Mouse (Mus musculus) C2C12 (cell line): ENCODE results near the gene Ctsl. TPM values are rescaled to one million over a fixed set of nuclear protein-coding genes. Genes with fewer than 3 reads are reported as not detected.

Source experiments
- H3K27me3 ChIP-seq: one replicate; pipeline ENCODE4 v1.6.1; 2011; ENCODE audit not compliant: control insufficient read depth, insufficient read depth, insufficient read length
- H3K36me3 ChIP-seq: one replicate; pipeline ENCODE4 v1.6.1; 2011; ENCODE audit not compliant: control insufficient read depth, insufficient read depth
- H3K4me3 ChIP-seq: one replicate; pipeline ENCODE4 v1.5.1; 2011; ENCODE audit warnings: mild to moderate bottlenecking, control low read depth; ENCODE audit not compliant: poor library complexity, insufficient read depth, severe bottlenecking
- H3K79me2 ChIP-seq: one replicate; pipeline ENCODE4 v1.6.1; 2011; ENCODE audit not compliant: control insufficient read depth, insufficient read depth
- H3K79me3 ChIP-seq: one replicate; pipeline ENCODE4 v1.6.1; 2011; ENCODE audit warnings: low read depth, control low read depth
- H3ac ChIP-seq: one replicate; pipeline ENCODE3; 2011; ENCODE audit warnings: low read depth; ENCODE audit not compliant: control insufficient read depth, insufficient read length
- CEBPB ChIP-seq: IDR thresholded peaks from one replicate; pipeline ENCODE4 v1.6.1; 2011; ENCODE audit warnings: low read depth, mild to moderate bottlenecking, control low read depth, moderate library complexity
- CTCF ChIP-seq: IDR thresholded peaks from one replicate; pipeline ENCODE4 v1.5.1; 2011; ENCODE audit not compliant: control insufficient read depth, insufficient read depth, insufficient read length
- FOSL1 ChIP-seq: IDR thresholded peaks from one replicate; pipeline ENCODE4 v1.8.0; 2011; ENCODE audit warnings: mild to moderate bottlenecking, low read length; ENCODE audit not compliant: poor library complexity, insufficient read depth, severe bottlenecking
- MAX ChIP-seq: IDR thresholded peaks from one replicate; pipeline ENCODE4 v1.6.1; 2011; ENCODE audit warnings: mild to moderate bottlenecking, control low read depth
- MYOD1 ChIP-seq: IDR thresholded peaks from one replicate; pipeline ENCODE4 v1.6.1; 2011; ENCODE audit warnings: low read depth; ENCODE audit not compliant: control insufficient read depth, insufficient read length
- MYOG ChIP-seq: IDR thresholded peaks from one replicate; pipeline ENCODE4 v1.6.1; 2011; ENCODE audit not compliant: control insufficient read depth, insufficient read length; ENCODE audit errors: extremely low read depth
- USF1 ChIP-seq: IDR thresholded peaks from one replicate; pipeline ENCODE4 v1.6.1; 2011; ENCODE audit warnings: low read depth, mild to moderate bottlenecking, control low read depth, moderate library complexity
- polyA plus RNA-seq: library from polyadenylated mRNA; unstranded; fragments of >200 nt; fragmentation: generic; extraction: Trizol; gene quantifications from one replicate; pipeline ENCODE4 v1.2.1, GENCODE M21; 2012; ENCODE audit warnings: missing spikeins

Gene Ctsl
- polyA plus RNA-seq, 1 experiment = 462 TPM

GRCm38 (mm10) chr13:64384937-64385336, 14.2 kb upstream of the Ctsl start:
- H3K79me3 ChIP-seq = no peaks in the 10 kb centered on the region
- H3K4me3 ChIP-seq = no peak overlapping the region

GRCm38 (mm10) chr13:64380251-64380650, 9.6 kb upstream of the Ctsl start:
- Histone ChIP-seq H3K36me3 (no peaks in the 10 kb centered on the region), H3K79me3 (no peaks in the 10 kb centered on the region), H3K27me3 (no peaks in the 10 kb centered on the region), H3K79me2 (no peaks in the 10 kb centered on the region), H3K4me3 (no peak overlapping the region), H3ac (no peak overlapping the region)
- TF ChIP-seq MYOG = no peak

More at GRCm38 (mm10) chr13:64384937-64385336, 14.2 kb upstream of the Ctsl start:
- TF ChIP-seq MYOG (no peak), MAX (no peak), USF1 (no peak), CTCF (no peak), CEBPB (no peak), FOSL1 (no peak), MYOD1 (no peak)
- Histone ChIP-seq H3K79me2 (no peaks in the 10 kb centered on the region), H3K36me3 (no peaks in the 10 kb centered on the region), H3ac (no peak overlapping the region), H3K27me3 (no peaks in the 10 kb centered on the region)

GRCm38 (mm10) chr13:64378601-64379000, 7.9 kb upstream of the Ctsl start:
- TF ChIP-seq MAX (no peak), CEBPB (no peak), FOSL1 (no peak), CTCF (no peak), MYOG (no peak), MYOD1 (no peak), USF1 (no peak)
- Histone ChIP-seq H3K79me2 (no peaks in the 10 kb centered on the region), H3K27me3 (no peaks in the 10 kb centered on the region)

GRCm38 (mm10) chr13:64376472-64376871, 5.8 kb upstream of the Ctsl start:
- H3K36me3 ChIP-seq = no peaks in the 10 kb centered on the region

More at GRCm38 (mm10) chr13:64378601-64379000, 7.9 kb upstream of the Ctsl start:
- H3K36me3 ChIP-seq = no peaks in the 10 kb centered on the region
- H3K79me3 ChIP-seq = no peaks in the 10 kb centered on the region
- H3K4me3 ChIP-seq = no peak overlapping the region
- no peak overlapping the region for H3ac ChIP-seq

GRCm38 (mm10) chr13:64375160-64375559, 4.5 kb upstream of the Ctsl start:
- no peaks in the 10 kb centered on the region for H3K36me3 ChIP-seq
- no peak overlapping the region for H3ac ChIP-seq
- peaks cover under 1% of the 10 kb centered on the region for H3K79me2 ChIP-seq
- H3K27me3 ChIP-seq = no peaks in the 10 kb centered on the region
- no peak overlapping the region for H3K4me3 ChIP-seq
- H3K79me3 ChIP-seq = no peaks in the 10 kb centered on the region
- TF ChIP-seq FOSL1 = no peak
- TF ChIP-seq MYOD1 = no peak
- no peak for TF ChIP-seq CEBPB
- no peak for TF ChIP-seq MYOG
- TF ChIP-seq MAX = no peak
- TF ChIP-seq CTCF = no peak
- no peak for TF ChIP-seq USF1

More at GRCm38 (mm10) chr13:64376472-64376871, 5.8 kb upstream of the Ctsl start:
- H3K79me2 ChIP-seq = no peaks in the 10 kb centered on the region
- H3ac ChIP-seq = no peak overlapping the region
- H3K27me3 ChIP-seq = no peaks in the 10 kb centered on the region
- H3K79me3 ChIP-seq = no peaks in the 10 kb centered on the region
- H3K4me3 ChIP-seq = no peak overlapping the region
- TF ChIP-seq USF1 (no peak), CTCF (no peak), MAX (no peak), MYOG (no peak), CEBPB (no peak), FOSL1 (no peak), MYOD1 (no peak)

GRCm38 (mm10) chr13:64373695-64374094, 3.0 kb upstream of the Ctsl start:
- Histone ChIP-seq H3K36me3 (peaks cover 4% of the 10 kb centered on the region), H3K4me3 (no peak overlapping the region), H3K79me2 (peaks cover 16% of the 10 kb centered on the region), H3ac (no peak overlapping the region), H3K27me3 (no peaks in the 10 kb centered on the region), H3K79me3 (peaks cover 13% of the 10 kb centered on the region)
- TF ChIP-seq USF1 (no peak), MYOD1 (no peak), MYOG (no peak), MAX (no peak), CEBPB (peak; percentile 4)

GRCm38 (mm10) chr13:64369805-64370172, 901 bp downstream of the Ctsl start:
- no peaks in the 10 kb centered on the region for H3K27me3 ChIP-seq
- peaks cover 26% of the 10 kb centered on the region for H3K79me3 ChIP-seq
- H3K79me2 ChIP-seq = peaks cover 39% of the 10 kb centered on the region
- TF ChIP-seq MYOG (no peak), USF1 (peak; percentile 11)
- H3K36me3 ChIP-seq = peaks cover 37% of the 10 kb centered on the region
- peak overlapping the region; percentile 93 for H3ac ChIP-seq
- H3K4me3 ChIP-seq = peak overlapping the region; percentile 90
